Mouse (Mus musculus) heart, adult 2 months (tissue): ENCODE measurements at regions not wholly inside any gene's neighbourhood (a gene's known extent, or its start where the extent isn't known, plus 50 kb on each side); places are given as distances from the start of the nearest gene placed in this dataset.

Source experiments
- DNase-seq, 2 experiments: peaks; one replicate each; pipeline ENCODE4 v3.0.0; 2021
- H3K27ac ChIP-seq: fragments of 200-600 bp; 2 replicates; pipeline ENCODE4 v1.8.1; 2022
- H3K27me3 ChIP-seq: fragments of 200-500 bp; 2 replicates; pipeline ENCODE4 v1.6.1; 2012; ENCODE audit warnings: mild to moderate bottlenecking, low read length, inconsistent platforms, mixed read lengths; ENCODE audit not compliant: control insufficient read depth, insufficient read depth
- H3K36me3 ChIP-seq: fragments of 200-500 bp; 2 replicates; pipeline ENCODE4 v1.6.1; 2012; ENCODE audit warnings: low read length, inconsistent platforms; ENCODE audit not compliant: control insufficient read depth, insufficient read depth
- H3K4me1 ChIP-seq: fragments of 200-500 bp; 2 replicates; pipeline ENCODE4 v1.6.1; 2011; ENCODE audit warnings: low read length; ENCODE audit not compliant: control insufficient read depth, insufficient read depth
- H3K4me3 ChIP-seq: fragments of 200-600 bp; 2 replicates; pipeline ENCODE4 v1.8.1; 2022
- H3K79me2 ChIP-seq: fragments of 200-500 bp; replicated peaks from 2 replicates; pipeline ENCODE4 v1.6.1; 2012; ENCODE audit warnings: mild to moderate bottlenecking, inconsistent platforms, low read length, moderate library complexity, mixed read lengths; ENCODE audit not compliant: control insufficient read depth, insufficient read depth
- H3K9ac ChIP-seq: fragments of 200-500 bp; 2 replicates; pipeline ENCODE4 v1.6.1; 2012; ENCODE audit warnings: low read depth, mild to moderate bottlenecking, control low read depth, inconsistent platforms, low read length, mixed read lengths
- CTCF ChIP-seq: fragments of 200-600 bp; IDR thresholded peaks from 2 replicates; pipeline ENCODE4 v1.8.1; 2022; ENCODE audit warnings: antibody characterized with exemption, mild to moderate bottlenecking, moderate library complexity
- EP300 ChIP-seq: fragments of 200-500 bp; IDR thresholded peaks from 2 replicates; pipeline ENCODE4 v1.6.1; 2011; ENCODE audit warnings: low read depth, low read length, control low read depth; ENCODE audit not compliant: insufficient read depth
- POLR2A ChIP-seq: fragments of 200-500 bp; IDR thresholded peaks from 2 replicates; pipeline ENCODE4 v1.6.1; 2011; ENCODE audit warnings: mild to moderate bottlenecking, low read depth, low read length, control low read depth; ENCODE audit not compliant: insufficient read depth
- WGBS: fragments of 180-500 bp; shearing (Covaris S2); methylation state at CpG from one replicate; pipeline ENCODE4 v1.1.7; 2018; 5-methylcytosine and 5-hydroxymethylcytosine counted together
- intact Hi-C: fragments of 180-260 bp; cut with DNase I; formaldehyde crosslinking; loops from one replicate; pipeline ENCODE4 v1.15.1; 2025

DNA sequence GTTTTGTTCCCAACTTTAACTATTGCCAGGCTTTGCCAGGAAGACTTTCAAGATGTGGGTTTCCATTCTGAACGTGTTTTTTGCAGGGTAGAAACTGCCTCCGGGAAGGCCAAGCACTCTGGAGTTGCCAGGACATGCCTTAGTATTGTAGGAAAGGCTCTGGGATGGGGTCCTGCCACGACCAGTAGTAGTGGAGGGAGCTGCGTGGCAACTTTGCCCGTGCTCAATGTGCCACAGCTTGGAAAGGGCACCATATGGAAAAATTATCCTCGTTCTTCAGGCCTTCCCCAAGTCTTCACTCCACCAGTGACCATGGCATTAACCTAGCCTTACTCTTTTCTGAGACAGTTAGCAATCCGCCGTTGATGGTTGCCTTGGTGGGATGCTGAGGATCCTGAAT is 72.5 kb upstream of the Ppara start:
- no peak overlapping the region; the same call in 1 of the 2 replicates for H3K27ac ChIP-seq
- H3K4me3 ChIP-seq, result no peak overlapping the region
- H3K79me2 ChIP-seq, result peaks cover 10% of the 10 kb centered on the region
- intact Hi-C loops, result no loop called here
- H3K9ac ChIP-seq, result no peak overlapping the region
- WGBS, result 87% methylated on average over 8 of the region's 8 CpGs
- no peaks in the 10 kb centered on the region for H3K27me3 ChIP-seq
- DNase-seq, result peak in 1 of 2 experiments; percentile 24
- H3K4me1 ChIP-seq, result peaks cover 20% of the 10 kb centered on the region
- H3K36me3 ChIP-seq, result peaks cover 4% of the 10 kb centered on the region; the same call in 1 of the 2 replicates
- no peak for TF ChIP-seq CTCF
- no peak for TF ChIP-seq POLR2A
- no peak for TF ChIP-seq EP300

DNA sequence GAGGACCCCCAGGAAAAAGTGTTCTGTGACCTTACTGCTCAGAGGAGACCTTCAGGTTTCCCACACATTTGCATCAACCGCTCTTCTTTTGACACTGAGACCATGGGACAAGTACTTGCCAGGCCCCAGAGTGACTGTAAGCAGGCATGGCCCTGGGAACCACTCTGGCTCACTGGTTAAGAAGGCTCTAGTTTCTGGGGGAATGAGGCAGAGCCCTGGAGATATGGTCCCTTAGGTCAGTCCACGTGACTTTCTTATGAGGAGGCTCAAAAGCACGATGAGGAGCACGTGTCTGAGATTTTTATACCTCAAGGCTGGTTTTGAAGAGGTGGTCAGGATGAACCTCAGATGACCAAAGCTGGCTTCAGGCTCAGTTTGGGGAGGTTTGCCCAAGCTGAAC is 72.1 kb upstream of the Ppara start:
- TF ChIP-seq EP300 (no peak), CTCF (no peak), POLR2A (no peak)
- Histone ChIP-seq H3K79me2 (peaks cover 10% of the 10 kb centered on the region), H3K36me3 (peaks cover 4% of the 10 kb centered on the region; the same call in 1 of the 2 replicates), H3K27me3 (no peaks in the 10 kb centered on the region), H3K4me3 (no peak overlapping the region), H3K4me1 (peaks cover 18% of the 10 kb centered on the region), H3K27ac (peak overlapping the region; percentile 27; the same call in 1 of the 2 replicates), H3K9ac (no peak overlapping the region)
- 77% methylated on average over 4 of the region's 4 CpGs for WGBS
- intact Hi-C loops, result no loop called here
- DNase-seq, result peak in 1 of 2 experiments; percentile 20

DNA sequence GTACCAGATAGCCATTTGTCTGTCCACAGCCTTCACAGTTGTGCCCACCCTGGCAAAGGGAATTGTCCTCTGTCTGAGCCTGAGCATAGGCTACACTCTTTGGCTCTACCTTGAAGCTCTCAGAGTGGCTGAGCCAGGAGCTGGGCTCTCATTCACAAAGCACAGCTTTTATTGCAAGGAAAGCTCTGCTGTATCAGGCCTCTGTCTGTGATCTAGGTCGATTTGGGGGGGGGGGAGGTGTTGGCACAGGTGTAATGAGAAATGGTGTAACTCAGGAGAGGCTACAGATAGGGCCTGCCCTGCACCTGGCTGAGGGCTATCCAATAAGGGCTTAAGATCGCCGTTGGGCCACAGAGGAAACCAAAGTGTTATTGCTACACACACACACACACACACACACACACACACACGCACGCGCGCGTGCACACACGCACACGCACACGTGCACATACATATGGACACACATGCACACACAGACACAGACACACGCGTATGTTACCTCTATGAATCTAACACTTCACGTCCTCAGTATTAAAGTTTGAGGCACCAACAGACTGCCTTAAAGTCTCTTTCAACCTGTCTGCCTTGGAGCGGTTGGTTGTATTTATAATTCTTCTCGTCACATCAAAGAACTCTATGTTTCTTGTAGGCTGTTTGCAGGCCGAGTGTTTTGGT is 70.9 kb upstream of the Ppara start:
- peak overlapping the region; percentile 16 for H3K9ac ChIP-seq
- TF ChIP-seq CTCF, result no peak
- TF ChIP-seq POLR2A, result no peak
- no peak for TF ChIP-seq EP300
- H3K27ac ChIP-seq, result peak overlapping the region; percentile 100
- intact Hi-C loops, result no loop called here
- no peak for DNase-seq
- 83% methylated on average over 17 of the region's 17 CpGs for WGBS
- peaks cover 8% of the 10 kb centered on the region for H3K79me2 ChIP-seq
- peaks cover 12% of the 10 kb centered on the region for H3K4me1 ChIP-seq
- H3K4me3 ChIP-seq, result no peak overlapping the region
- peaks cover 12% of the 10 kb centered on the region for H3K36me3 ChIP-seq
- H3K27me3 ChIP-seq, result no peaks in the 10 kb centered on the region

DNA sequence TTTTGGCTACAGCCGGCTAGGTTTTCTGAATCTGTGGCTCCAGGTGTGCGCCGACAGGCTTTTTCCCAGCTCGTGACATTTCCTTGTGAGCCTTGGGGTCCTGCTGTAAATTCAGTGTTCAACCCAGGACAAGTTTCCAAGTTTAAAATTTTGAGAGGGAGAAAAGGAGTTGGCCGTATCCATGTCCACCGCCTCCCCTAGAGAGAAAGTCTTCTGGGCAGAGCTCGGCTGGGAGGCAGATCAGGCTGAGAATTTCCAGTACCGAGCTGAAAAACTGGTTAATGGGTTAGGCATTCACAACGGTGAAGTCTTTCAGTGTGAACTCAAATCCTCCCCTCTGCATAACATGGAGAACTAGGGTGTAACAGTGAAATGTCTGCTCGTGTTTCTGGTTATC is 70.4 kb upstream of the Ppara start:
- peak overlapping the region; percentile 100 for H3K27ac ChIP-seq
- H3K36me3 ChIP-seq, result peaks cover 12% of the 10 kb centered on the region
- 55% methylated on average over 10 of the region's 10 CpGs for WGBS
- no peak overlapping the region for H3K4me3 ChIP-seq
- no peak for DNase-seq
- intact Hi-C loops, result no loop called here
- H3K9ac ChIP-seq, result peak overlapping the region; percentile 16
- no peak for TF ChIP-seq EP300
- TF ChIP-seq POLR2A, result no peak
- no peak for TF ChIP-seq CTCF
- H3K27me3 ChIP-seq, result no peaks in the 10 kb centered on the region
- H3K4me1 ChIP-seq, result peaks cover 16% of the 10 kb centered on the region
- H3K79me2 ChIP-seq, result peaks cover 8% of the 10 kb centered on the region

DNA sequence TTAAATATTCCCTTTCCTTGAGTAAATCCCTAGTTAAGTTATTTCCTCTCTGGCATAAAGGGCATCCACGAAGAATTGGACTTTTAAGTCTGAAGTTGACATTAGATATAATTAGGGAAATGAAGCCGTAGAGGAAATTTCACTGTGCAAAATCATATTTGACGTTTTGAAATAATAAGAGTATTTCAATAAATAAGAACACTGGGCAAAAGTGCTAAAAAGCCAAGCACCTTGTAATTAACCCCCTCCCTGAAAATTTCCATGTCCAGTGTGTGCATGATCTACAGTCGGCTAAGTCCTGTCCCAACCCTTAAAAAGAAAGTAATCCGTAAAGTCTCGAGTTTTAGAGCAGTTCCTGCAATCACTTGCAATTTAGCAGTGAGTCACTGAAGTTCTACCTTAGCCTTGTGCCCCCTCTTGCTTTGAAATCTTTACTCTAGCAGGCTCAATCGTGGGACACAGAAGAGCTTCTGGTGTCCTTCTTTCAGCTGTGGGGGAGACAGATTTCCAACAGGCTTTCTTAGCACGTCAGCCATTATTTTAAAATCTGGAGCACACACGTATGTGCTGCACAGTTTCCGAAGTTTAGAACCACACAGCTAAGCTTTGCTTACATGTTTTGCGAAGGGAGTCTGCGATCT is 69.5 kb upstream of the Ppara start:
- DNase-seq, result no peak
- Histone ChIP-seq H3K36me3 (peaks cover 12% of the 10 kb centered on the region), H3K79me2 (peaks cover 8% of the 10 kb centered on the region), H3K9ac (peak overlapping the region; percentile 68), H3K4me1 (peaks cover 16% of the 10 kb centered on the region), H3K27me3 (no peaks in the 10 kb centered on the region), H3K27ac (peak overlapping the region; percentile 100), H3K4me3 (peak overlapping the region; percentile 28)
- WGBS, result 50% methylated on average over 12 of the region's 12 CpGs
- TF ChIP-seq EP300 (no peak), CTCF (no peak), POLR2A (no peak)
- intact Hi-C loops, result no loop called here

DNA sequence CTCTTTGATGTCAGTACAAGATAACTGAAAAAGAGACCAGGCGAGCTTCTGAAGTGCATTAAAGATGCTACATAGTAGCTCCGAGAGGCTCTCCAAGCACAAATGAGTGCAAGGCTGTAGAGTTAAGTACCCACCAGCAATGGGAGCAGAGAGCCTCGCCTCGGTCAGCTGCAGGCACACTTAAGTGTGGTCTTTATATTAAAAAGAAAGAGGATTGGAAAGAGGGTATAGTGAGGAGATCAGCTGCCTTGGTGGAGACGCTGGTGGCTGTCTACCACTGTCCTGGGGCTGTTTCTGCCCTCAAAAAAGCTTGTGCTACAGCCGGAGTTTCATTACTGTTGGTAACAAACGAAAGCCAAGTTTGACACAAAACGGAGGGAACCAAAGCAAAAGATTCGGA is 68.3 kb upstream of the Ppara start:
- intact Hi-C loops, result no loop called here
- Histone ChIP-seq H3K27me3 (no peaks in the 10 kb centered on the region), H3K4me3 (peak overlapping the region; percentile 48), H3K9ac (peak overlapping the region; percentile 70), H3K4me1 (peaks cover 16% of the 10 kb centered on the region), H3K79me2 (peaks cover 3% of the 10 kb centered on the region), H3K27ac (peak overlapping the region; percentile 100), H3K36me3 (peaks cover 12% of the 10 kb centered on the region)
- TF ChIP-seq EP300 (no peak), POLR2A (no peak), CTCF (no peak)
- WGBS, result 43% methylated on average over 9 of the region's 9 CpGs
- peak in 1 of 2 experiments; percentile 33 for DNase-seq
